Mouse (Mus musculus): ENCODE results near the gene Fzd9.

DNA sequence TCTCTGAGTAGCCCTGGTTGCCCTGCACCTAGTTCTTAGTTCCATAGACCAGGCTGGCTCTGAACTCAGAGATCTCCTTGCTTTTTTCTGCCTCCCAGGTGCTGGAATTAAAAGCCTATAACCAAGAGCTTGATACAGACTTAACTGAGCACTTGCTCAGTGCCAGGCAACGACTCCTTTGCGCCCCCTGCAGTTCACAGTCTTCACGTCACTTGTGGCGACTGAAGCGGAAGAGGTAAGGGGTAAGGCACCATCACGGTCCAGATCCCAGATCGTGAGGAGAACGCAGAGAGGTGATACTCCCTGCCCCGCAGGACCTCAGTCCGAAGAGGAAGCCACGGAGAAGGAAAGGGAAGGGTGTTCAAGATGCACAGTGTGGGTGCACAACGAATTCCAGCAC is 6.5 kb upstream of the Fzd9 start:
- no peak for TF ChIP-seq POLR2A (IDR thresholded peaks at IDR 0.05; ENCODE audit: insufficient read length, low read depth)
- TF ChIP-seq USF1 (IDR thresholded peaks at IDR 0.05; ENCODE audit: low read depth): no peak
- no peak for TF ChIP-seq MAX (IDR thresholded peaks at IDR 0.05; ENCODE audit: low read depth)
- TF ChIP-seq E2F4 (IDR thresholded peaks at IDR 0.05; ENCODE audit: insufficient read depth): no peak
- no peak for TF ChIP-seq SRF (IDR thresholded peaks at IDR 0.05; ENCODE audit: control insufficient read depth, insufficient read length, low read depth)
- no peak for TF ChIP-seq MYOD1 (IDR thresholded peaks at IDR 0.05; ENCODE audit: control insufficient read depth in 1 of 3, insufficient read length in 2 of 3, low read depth in 2 of 3)
- no peak for TF ChIP-seq MYOG (IDR thresholded peaks at IDR 0.05; ENCODE audit: control insufficient read depth in 1 of 3, insufficient read depth in 1 of 3, insufficient read length in 2 of 3, low read depth in 2 of 3)
- TF ChIP-seq CEBPB (IDR thresholded peaks at IDR 0.05; ENCODE audit: insufficient read depth, poor library complexity, severe bottlenecking): no peak
- no peak for TF ChIP-seq TCF12 (IDR thresholded peaks at IDR 0.05; ENCODE audit: insufficient read depth, poor library complexity, severe bottlenecking)
- TF ChIP-seq REST (IDR thresholded peaks at IDR 0.05; ENCODE audit: insufficient read depth, insufficient read length): no peak
- TF ChIP-seq POLR2AphosphoS2 (IDR thresholded peaks at IDR 0.05; ENCODE audit: insufficient read length, low read depth): no peak
- no peak for TF ChIP-seq TCF3 (IDR thresholded peaks at IDR 0.05; ENCODE audit: insufficient read length, low read depth)
